Mouse (Mus musculus) bone marrow macrophage, adult 2 months (primary cell): ENCODE data around the gene Rapgefl1.
A peak's percentile ranks its signal among the peaks of the same experiment; 100 is the strongest.

ENCODE experiments used
- CTCF ChIP-seq: IDR thresholded peaks from 2 replicates; pipeline ENCODE4 v1.5.1; 2012; ENCODE audit warnings: low read depth, mild to moderate bottlenecking, low read length, moderate library complexity
- POLR2A ChIP-seq: IDR thresholded peaks from 2 replicates; pipeline ENCODE4 v1.6.1; 2012; ENCODE audit warnings: mild to moderate bottlenecking, low read depth, low read length, borderline replicate concordance

DNA sequence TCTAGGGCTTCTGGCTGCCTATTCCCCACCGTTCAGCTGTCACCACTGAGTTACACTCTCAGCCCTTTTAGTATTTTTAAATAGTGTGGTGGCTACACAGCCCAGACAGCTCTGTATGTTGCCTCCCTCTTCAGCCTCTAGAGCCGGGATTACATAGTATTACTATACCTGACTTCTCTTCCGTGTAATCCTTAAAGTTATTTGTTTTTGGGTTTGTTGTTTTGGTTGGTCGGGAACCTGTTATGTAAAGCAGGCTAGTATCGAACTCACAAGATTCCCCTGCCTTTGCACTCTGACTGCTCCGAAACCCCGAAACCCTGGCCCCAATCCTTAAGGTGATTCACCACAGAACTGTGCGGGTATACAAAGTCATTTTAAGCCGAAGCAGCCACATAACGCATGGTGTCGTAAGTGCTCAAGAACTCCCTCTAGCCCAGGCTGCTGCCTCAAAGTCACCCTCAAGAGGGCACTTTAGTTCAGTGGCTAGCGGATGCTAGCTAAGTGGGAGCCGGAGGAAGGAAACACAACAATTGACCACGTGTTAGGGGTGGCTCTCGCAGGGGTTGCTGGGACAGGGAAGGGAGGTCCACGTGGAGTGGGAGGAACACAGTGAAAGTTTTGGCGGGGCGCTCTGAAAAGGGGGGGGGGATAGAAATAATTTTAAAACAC lies 47.9 kb upstream of the Rapgefl1 start:
- TF ChIP-seq CTCF, result peak; percentile 60; the same call in 1 of the 2 replicates
- no peak for TF ChIP-seq POLR2A
